Mouse (Mus musculus) kidney, embryonic 16.5 days (tissue): Measurements from ENCODE around the gene Rbms1. TPM values are rescaled to one million over a fixed set of nuclear protein-coding genes. Genes with fewer than 3 reads are reported as not detected.

Experiments
- ATAC-seq: fragments of 200-750 bp; cut with Nextera tagmentation; 2 replicates; pipeline ENCODE4 v1.8.0; 2017; ENCODE audit warnings: moderate TSS enrichment; ENCODE audit not compliant: low FRiP score, low TSS enrichment
- H3K27ac ChIP-seq: fragments of 300-500 bp; sonication (generic); 2 replicates; pipeline ENCODE4 v1.5.1; 2014; ENCODE audit warnings: low read length
- H3K27me3 ChIP-seq: fragments of 300-500 bp; sonication (generic); 2 replicates; pipeline ENCODE4 v1.6.1; 2014; ENCODE audit warnings: low read length, control low read depth, mixed read lengths; ENCODE audit not compliant: insufficient read depth
- H3K36me3 ChIP-seq: fragments of 300-500 bp; sonication (generic); 2 replicates; pipeline ENCODE4 v1.6.1; 2014; ENCODE audit warnings: low read length, control low read depth, mixed read lengths; ENCODE audit not compliant: insufficient read depth
- H3K4me1 ChIP-seq: fragments of 300-500 bp; sonication (generic); 2 replicates; pipeline ENCODE4 v1.6.1; 2014; ENCODE audit warnings: low read length, control low read depth, mixed read lengths; ENCODE audit not compliant: insufficient read depth
- H3K4me2 ChIP-seq: fragments of 300-500 bp; sonication (generic); replicated peaks from 2 replicates; pipeline ENCODE4 v1.6.1; 2014; ENCODE audit warnings: low read depth, low read length
- H3K4me3 ChIP-seq: fragments of 300-500 bp; sonication (generic); 2 replicates; pipeline ENCODE4 v1.5.1; 2014; ENCODE audit warnings: mild to moderate bottlenecking, low read length
- H3K9ac ChIP-seq: fragments of 300-500 bp; sonication (generic); replicated peaks from 2 replicates; pipeline ENCODE4 v1.6.1; 2014; ENCODE audit warnings: low read length
- H3K9me3 ChIP-seq: fragments of 300-500 bp; sonication (generic); 2 replicates; pipeline ENCODE4 v1.6.1; 2016; ENCODE audit warnings: low read length, control low read depth
- WGBS: fragments of 180-500 bp; shearing (Covaris S2); extraction: QIAGEN DNeasy Blood & Tissue Kit; methylation state at CpG from one replicate; pipeline ENCODE4 v1.1.7; 2014; 5-methylcytosine and 5-hydroxymethylcytosine counted together
- polyA plus RNA-seq: library from polyadenylated mRNA; unstranded; fragments of >200 nt; fragmentation: Nextera tagmentation; extraction: Ambion mirVana; gene quantifications from 2 replicates; pipeline ENCODE4 v1.2.1, GENCODE M21; 2015

Gene Rbms1
- polyA plus RNA-seq, 1 experiment from 2014 or later: 130 TPM

- no peak overlapping the region for H3K4me3 ChIP-seq
- no peak overlapping the region for H3K27ac ChIP-seq
- no peaks in the 10 kb centered on the region for H3K36me3 ChIP-seq
- H3K4me2 ChIP-seq: no peak overlapping the region
- WGBS: 69% methylated on average over 10 of the region's 10 CpGs
- H3K9ac ChIP-seq: no peak overlapping the region
- no peaks in the 10 kb centered on the region for H3K4me1 ChIP-seq
- no peaks in the 10 kb centered on the region for H3K9me3 ChIP-seq
- ATAC-seq: no peak
- H3K27me3 ChIP-seq: no peaks in the 10 kb centered on the region
These were observed 223.4 kb downstream of the Rbms1 start for GRCm38 (mm10) chr2:60739389-60740137.

GRCm38 (mm10) chr2:60730929-60731328 is 232.1 kb downstream of the Rbms1 start:
- 49% methylated on average over 6 of the region's 6 CpGs for WGBS
- ATAC-seq: 0 out of 2 replicates have a peak, but pooled peaks have one; percentile 61
- Histone ChIP-seq H3K27me3 (no peaks in the 10 kb centered on the region), H3K9me3 (no peaks in the 10 kb centered on the region), H3K27ac (no peak overlapping the region), H3K4me2 (no peak overlapping the region), H3K36me3 (no peaks in the 10 kb centered on the region), H3K9ac (no peak overlapping the region), H3K4me1 (peaks cover 19% of the 10 kb centered on the region), H3K4me3 (no peak overlapping the region)

GRCm38 (mm10) chr2:60730024-60730423 is 233.0 kb downstream of the Rbms1 start:
- no peak overlapping the region for H3K4me2 ChIP-seq
- no peaks in the 10 kb centered on the region for H3K9me3 ChIP-seq
- ATAC-seq: peak; percentile 84
- H3K27ac ChIP-seq: peak overlapping the region; percentile 43
- no peak overlapping the region for H3K4me3 ChIP-seq
- WGBS: 10% methylated on average over 3 of the region's 3 CpGs
- no peaks in the 10 kb centered on the region for H3K27me3 ChIP-seq
- H3K9ac ChIP-seq: no peak overlapping the region
- peaks cover 19% of the 10 kb centered on the region for H3K4me1 ChIP-seq
- H3K36me3 ChIP-seq: no peaks in the 10 kb centered on the region

- ATAC-seq: peak; percentile 58; the same call in 1 of the 2 replicates
- H3K9me3 ChIP-seq: no peaks in the 10 kb centered on the region
- H3K4me1 ChIP-seq: peaks cover 19% of the 10 kb centered on the region
- peak overlapping the region; percentile 20; the same call in 1 of the 2 replicates for H3K4me2 ChIP-seq
- H3K27me3 ChIP-seq: no peaks in the 10 kb centered on the region
- H3K4me3 ChIP-seq: no peak overlapping the region
- peak overlapping the region; percentile 43 for H3K27ac ChIP-seq
- H3K9ac ChIP-seq: no peak overlapping the region
- WGBS: 17% methylated on average over 10 of the region's 10 CpGs
- no peaks in the 10 kb centered on the region for H3K36me3 ChIP-seq
These were observed 233.9 kb downstream of the Rbms1 start for GRCm38 (mm10) chr2:60728902-60729585.

GRCm38 (mm10) chr2:60724660-60725059 is 238.3 kb downstream of the Rbms1 start:
- no peak for ATAC-seq
- 76% methylated on average over 2 of the region's 2 CpGs for WGBS
- H3K9ac ChIP-seq: no peak overlapping the region

GRCm38 (mm10) chr2:60722967-60723366 is 240.0 kb downstream of the Rbms1 start:
- Histone ChIP-seq H3K27ac (no peak overlapping the region), H3K4me3 (no peak overlapping the region), H3K36me3 (no peaks in the 10 kb centered on the region), H3K9ac (no peak overlapping the region), H3K4me1 (peaks cover 11% of the 10 kb centered on the region; the same call in 1 of the 2 replicates), H3K27me3 (no peaks in the 10 kb centered on the region), H3K4me2 (no peak overlapping the region), H3K9me3 (no peaks in the 10 kb centered on the region)
- 87% methylated on average over 3 of the region's 3 CpGs for WGBS
- no peak for ATAC-seq

More at GRCm38 (mm10) chr2:60724660-60725059, 238.3 kb downstream of the Rbms1 start:
- Histone ChIP-seq H3K4me1 (peaks cover 22% of the 10 kb centered on the region), H3K36me3 (no peaks in the 10 kb centered on the region), H3K27ac (no peak overlapping the region), H3K27me3 (no peaks in the 10 kb centered on the region), H3K4me3 (no peak overlapping the region), H3K9me3 (no peaks in the 10 kb centered on the region), H3K4me2 (no peak overlapping the region)

GRCm38 (mm10) chr2:60722514-60722913 is 240.5 kb downstream of the Rbms1 start, which contains the start of gene Itgb6:
Itgb6 (minus strand) TSS chr2:60722643.
- H3K9me3 ChIP-seq: no peaks in the 10 kb centered on the region
- H3K4me2 ChIP-seq: no peak within 1 kb of the TSS
- peaks cover 15% of the 10 kb centered on the region; the same call in 1 of the 2 replicates for H3K4me1 ChIP-seq
- WGBS: 77% methylated on average over 14 of the region's 14 CpGs
- no peak within 1 kb of the TSS for H3K4me3 ChIP-seq
- H3K36me3 ChIP-seq: no peaks in the 10 kb centered on the region
- H3K27ac ChIP-seq: no peak within 1 kb of the TSS
- no peak for ATAC-seq
- H3K27me3 ChIP-seq: no peaks in the 10 kb centered on the region
- no peak within 1 kb of the TSS for H3K9ac ChIP-seq

- Histone ChIP-seq H3K4me3 (no peak overlapping the region), H3K36me3 (no peaks in the 10 kb centered on the region), H3K9ac (no peak overlapping the region), H3K4me2 (no peak overlapping the region), H3K9me3 (no peaks in the 10 kb centered on the region), H3K4me1 (peaks cover 26% of the 10 kb centered on the region), H3K27me3 (no peaks in the 10 kb centered on the region), H3K27ac (peak overlapping the region; percentile 63; the same call in 1 of the 2 replicates)
- 26% methylated on average over 5 of the region's 5 CpGs for WGBS
- ATAC-seq: no peak
These were observed 242.1 kb downstream of the Rbms1 start for GRCm38 (mm10) chr2:60720906-60721305.

- Histone ChIP-seq H3K4me2 (no peak overlapping the region), H3K4me3 (no peak overlapping the region), H3K36me3 (no peaks in the 10 kb centered on the region), H3K9me3 (no peaks in the 10 kb centered on the region), H3K9ac (no peak overlapping the region), H3K27me3 (no peaks in the 10 kb centered on the region), H3K4me1 (peaks cover 33% of the 10 kb centered on the region), H3K27ac (peak overlapping the region; percentile 63)
- 63% methylated on average over 8 of the region's 8 CpGs for WGBS
- ATAC-seq: no peak
These were observed 242.8 kb downstream of the Rbms1 start for GRCm38 (mm10) chr2:60720205-60720604.

- Histone ChIP-seq H3K27ac (peak overlapping the region; percentile 90), H3K27me3 (no peaks in the 10 kb centered on the region), H3K4me3 (peak overlapping the region; percentile 31), H3K4me1 (peaks cover 43% of the 10 kb centered on the region), H3K36me3 (no peaks in the 10 kb centered on the region), H3K9ac (peak overlapping the region; percentile 61), H3K4me2 (peak overlapping the region; percentile 52), H3K9me3 (no peaks in the 10 kb centered on the region)
- WGBS: 32% methylated on average over 13 of the region's 13 CpGs
- no peak for ATAC-seq
These were observed 245.6 kb downstream of the Rbms1 start for GRCm38 (mm10) chr2:60717348-60717747.
